Mouse (Mus musculus): ENCODE data around the gene Lrch1.

Gene Lrch1

DNA sequence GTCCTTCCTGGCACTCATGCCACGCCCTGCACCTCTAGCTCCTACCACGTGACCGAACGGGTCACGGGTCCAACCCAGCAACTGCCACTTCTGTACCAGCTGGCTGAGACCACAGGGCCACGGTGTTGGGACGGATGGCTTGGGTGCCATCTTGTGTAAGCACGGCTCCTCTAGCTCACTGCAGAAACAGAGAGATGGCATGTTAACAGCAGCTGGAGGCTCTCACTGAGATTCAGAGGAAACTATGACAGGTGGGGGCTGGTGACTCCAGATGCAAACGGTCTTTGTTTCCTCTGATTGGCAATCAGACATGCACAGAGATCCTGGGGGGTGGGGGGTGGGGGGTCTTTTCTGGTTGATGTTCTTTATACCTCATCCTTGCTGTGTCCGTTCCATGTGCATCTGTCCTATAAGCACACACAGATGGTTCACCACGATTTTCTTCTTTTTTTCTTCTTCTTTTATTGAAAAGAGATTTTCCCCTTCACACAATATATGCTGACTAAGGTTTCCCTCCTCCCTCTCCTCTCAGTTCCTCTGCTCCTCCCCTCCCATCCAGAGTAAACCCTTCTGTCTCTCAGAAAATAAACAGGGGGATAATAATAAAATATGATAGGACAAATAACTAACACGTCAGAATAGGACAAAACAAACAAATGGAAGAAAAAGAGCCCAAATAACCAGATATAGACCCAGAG is 25.5 kb downstream of the Lrch1 start:
- no peak for DNase-seq (ENCODE audit: low spot score)

GRCm38 (mm10) chr14:74921471-74921870 is 26.2 kb downstream of the Lrch1 start:
- no peak for DNase-seq (ENCODE audit: low spot score)

DNA sequence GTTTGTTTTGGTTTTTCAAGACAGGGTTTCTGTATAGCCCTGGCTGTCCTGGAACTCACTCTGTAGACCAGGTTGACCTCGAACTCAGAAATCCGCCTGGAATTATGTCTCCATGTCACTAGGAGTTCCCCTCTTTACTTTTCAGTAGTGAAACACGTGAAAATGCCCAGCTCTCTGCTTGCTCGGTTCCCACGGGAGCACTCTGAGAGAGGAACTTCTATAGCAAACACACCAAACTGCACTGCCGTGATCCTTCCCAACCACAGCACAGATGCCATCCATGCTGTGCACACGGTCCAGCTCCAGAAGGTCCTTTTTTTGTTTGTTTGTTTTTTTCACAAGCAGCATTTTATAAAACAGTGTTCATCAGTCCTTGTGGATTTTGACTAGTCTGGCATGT is 28.5 kb downstream of the Lrch1 start:
- no peak for DNase-seq (ENCODE audit: low spot score)

- no peak for DNase-seq (ENCODE audit: low spot score)
Measured at GRCm38 (mm10) chr14:74918521-74919103, 29.1 kb downstream of the Lrch1 start.

- no peak for DNase-seq (ENCODE audit: low spot score)
Measured at GRCm38 (mm10) chr14:74917504-74918124, 30.1 kb downstream of the Lrch1 start.

DNA sequence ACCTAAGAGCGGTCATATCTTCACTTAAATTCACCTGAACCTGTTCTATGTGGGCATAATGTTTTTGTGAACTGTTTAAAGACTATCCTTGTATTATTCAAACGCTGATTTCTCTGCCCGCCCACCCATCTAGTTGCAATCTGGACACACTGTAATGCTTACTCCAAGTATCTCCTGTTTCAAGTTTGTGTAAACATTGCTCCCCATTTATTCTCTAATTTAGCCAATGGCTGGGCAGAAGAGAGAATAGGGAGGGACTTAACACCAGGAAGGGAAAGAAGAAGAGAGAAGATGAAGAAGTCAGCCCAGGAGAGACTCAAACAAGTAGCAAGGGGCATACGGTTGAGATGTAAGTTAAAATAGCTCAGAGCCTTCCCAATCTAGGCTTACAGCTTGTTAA is 31.0 kb downstream of the Lrch1 start:
- no peak for DNase-seq (ENCODE audit: low spot score)

DNA sequence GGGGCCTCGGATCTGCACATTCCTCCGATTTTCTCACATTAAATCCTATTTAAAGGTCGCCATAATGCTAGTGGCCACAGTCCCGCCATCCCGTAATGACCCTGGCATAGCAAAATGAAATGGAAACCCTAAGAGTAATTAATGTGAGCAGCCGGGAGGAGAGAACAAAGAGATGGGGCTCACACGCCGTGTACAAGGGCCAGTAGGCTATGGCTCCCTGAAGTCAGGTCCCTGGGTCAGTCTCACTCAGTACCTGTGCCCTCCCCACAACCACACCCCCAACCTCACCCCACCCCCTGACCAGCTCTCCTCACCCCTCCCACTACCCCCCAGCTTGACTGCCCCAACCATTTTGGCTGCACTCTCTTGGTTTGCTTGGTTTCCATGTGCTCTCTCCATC is 31.6 kb downstream of the Lrch1 start:
- no peak for DNase-seq (ENCODE audit: low spot score)

GRCm38 (mm10) chr14:74915658-74916057 is 32.0 kb downstream of the Lrch1 start:
- no peak for DNase-seq (ENCODE audit: low spot score)

- DNase-seq (ENCODE audit: low spot score), result peak; percentile 44
Measured at GRCm38 (mm10) chr14:74915025-74915424, 32.7 kb downstream of the Lrch1 start.

DNA sequence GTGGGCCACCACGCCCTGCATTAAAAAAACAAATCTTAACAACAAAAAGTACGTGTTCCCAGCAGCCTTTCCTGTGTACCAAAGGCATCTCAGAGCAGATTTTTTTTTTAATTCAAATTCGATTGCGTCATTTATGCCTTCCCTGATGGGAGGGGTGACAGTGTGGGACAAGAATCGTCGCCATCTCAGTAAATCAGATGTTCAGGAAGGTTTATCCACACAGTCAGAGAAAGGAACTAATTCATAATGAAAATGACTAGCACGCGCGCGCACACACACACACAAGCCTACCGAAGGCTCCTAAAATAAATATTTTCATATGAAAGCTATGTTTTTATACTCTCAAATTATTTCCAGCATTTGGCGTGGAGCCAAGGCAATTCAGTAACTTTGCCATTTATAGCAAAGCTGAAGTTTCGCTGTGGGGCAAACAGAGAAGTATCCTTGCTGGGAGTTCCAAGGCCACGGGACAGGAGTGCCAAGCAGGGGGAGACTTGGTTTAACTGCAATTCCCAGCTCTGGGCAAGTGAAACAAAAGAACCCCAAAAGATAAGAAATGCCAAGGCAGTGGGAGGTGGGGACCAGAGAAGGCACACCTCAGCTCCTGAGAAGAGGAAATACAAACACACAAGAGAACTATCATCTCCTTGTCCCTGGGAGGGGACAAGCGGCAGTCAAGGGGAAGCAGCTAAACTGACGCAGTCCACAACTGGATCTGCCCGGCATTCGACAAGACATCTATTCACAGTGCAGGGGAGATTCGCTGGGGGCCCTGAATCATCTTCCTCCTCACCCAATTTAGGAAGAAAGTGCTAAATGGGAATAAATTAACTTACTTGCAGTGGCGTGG is 34.1 kb downstream of the Lrch1 start:
- no peak for DNase-seq (ENCODE audit: low spot score)

DNA sequence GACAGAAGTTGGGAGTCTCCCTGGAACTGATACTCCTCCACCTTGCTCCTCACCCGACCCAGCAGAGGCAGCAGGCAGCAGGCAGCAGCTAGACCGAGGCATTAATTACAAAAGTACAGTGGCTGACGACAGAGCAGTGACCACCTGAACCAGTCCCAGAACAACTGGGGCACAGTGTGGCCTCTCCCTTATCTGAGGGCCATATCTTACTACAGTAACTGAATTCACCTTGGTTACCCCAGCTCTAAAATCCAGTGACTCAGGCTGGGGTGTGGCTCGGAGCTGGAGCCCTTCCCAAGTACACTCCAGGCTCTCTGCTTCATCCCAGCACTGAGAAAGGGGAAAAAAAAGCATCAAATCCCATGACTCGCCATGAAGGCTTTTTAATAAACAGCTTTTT is 37.3 kb downstream of the Lrch1 start:
- no peak for DNase-seq (ENCODE audit: low spot score)

- DNase-seq (ENCODE audit: low spot score), result no peak
Measured at GRCm38 (mm10) chr14:74909021-74909420, 38.7 kb downstream of the Lrch1 start.

DNA sequence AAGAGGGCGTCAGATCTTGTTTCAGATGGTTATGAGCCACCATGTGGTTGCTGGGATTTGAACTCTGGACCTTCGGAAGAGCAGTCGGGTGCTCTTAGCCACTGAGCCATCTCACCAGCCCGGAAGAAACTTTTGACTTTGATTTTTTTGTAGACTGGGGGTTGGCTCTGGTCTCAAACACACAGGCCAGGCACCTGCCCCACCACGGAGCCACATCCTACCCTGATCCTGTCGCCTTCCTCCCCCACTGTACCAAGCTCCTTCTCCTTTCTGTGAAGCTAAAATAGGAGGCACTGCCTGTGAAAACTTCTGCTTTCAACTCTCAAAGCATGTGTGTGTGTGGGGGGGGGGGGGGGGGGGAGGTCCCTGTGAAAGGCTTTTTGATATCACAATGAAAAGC is 39.4 kb downstream of the Lrch1 start:
- no peak for DNase-seq (ENCODE audit: low spot score)

- no peak for DNase-seq (ENCODE audit: low spot score)
Measured at GRCm38 (mm10) chr14:74907706-74908105, 40.0 kb downstream of the Lrch1 start.

GRCm38 (mm10) chr14:74905990-74906389 is 41.7 kb downstream of the Lrch1 start:
- DNase-seq (ENCODE audit: low spot score), result no peak

DNA sequence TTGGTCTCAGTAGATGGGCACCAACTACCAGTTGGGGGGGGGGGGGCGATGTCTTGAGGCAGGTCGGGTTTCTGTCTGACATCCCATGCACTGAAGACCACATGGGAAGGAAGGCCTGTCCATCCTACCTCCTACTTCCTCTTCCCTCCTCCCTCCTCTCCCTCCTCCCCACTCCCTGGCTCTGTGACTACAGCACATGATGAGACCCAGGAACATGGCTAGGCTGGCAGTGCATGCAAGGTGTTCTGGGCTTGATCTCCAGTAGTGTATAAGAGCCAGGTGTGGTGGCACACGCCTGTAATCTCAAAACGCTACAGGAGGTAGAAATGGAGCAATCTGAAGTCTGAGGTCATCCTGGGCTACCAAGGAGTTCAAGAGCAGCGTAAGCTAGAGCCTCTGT is 43.2 kb downstream of the Lrch1 start:
- DNase-seq (ENCODE audit: low spot score), result no peak

- no peak for DNase-seq (ENCODE audit: low spot score)
Measured at GRCm38 (mm10) chr14:74903047-74903446, 44.6 kb downstream of the Lrch1 start.

DNA sequence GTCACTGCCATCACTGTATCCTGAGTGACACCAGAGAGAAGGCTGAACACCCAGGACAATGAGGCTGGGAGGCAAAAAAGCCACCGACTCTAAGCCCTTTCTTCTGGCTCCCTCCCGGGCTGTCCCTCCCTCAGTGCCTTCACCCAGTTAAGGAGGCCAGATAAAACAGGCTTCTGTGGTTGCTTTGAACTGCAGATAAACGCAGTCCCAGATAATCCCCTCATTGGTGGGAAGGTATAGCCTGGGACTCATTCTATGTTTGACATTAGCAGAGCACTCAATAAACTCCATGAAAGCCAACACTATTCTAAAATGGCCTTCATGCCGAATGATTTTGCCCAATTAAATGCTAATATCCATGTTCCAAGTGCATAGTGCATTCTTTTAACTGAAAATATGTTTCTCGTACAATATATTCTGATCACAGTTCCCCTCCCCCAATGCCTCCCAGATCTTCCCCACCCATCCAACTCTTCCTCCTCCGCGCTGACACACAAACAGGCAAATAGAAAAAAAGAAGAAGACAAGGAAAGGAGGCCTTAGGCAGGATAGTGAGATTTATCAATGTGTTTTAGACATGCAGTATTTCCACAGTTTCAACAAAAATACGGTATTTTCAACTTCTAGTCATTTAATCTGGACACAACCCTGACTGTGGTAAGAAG is 46.8 kb downstream of the Lrch1 start:
- DNase-seq (ENCODE audit: low spot score), result no peak

DNA sequence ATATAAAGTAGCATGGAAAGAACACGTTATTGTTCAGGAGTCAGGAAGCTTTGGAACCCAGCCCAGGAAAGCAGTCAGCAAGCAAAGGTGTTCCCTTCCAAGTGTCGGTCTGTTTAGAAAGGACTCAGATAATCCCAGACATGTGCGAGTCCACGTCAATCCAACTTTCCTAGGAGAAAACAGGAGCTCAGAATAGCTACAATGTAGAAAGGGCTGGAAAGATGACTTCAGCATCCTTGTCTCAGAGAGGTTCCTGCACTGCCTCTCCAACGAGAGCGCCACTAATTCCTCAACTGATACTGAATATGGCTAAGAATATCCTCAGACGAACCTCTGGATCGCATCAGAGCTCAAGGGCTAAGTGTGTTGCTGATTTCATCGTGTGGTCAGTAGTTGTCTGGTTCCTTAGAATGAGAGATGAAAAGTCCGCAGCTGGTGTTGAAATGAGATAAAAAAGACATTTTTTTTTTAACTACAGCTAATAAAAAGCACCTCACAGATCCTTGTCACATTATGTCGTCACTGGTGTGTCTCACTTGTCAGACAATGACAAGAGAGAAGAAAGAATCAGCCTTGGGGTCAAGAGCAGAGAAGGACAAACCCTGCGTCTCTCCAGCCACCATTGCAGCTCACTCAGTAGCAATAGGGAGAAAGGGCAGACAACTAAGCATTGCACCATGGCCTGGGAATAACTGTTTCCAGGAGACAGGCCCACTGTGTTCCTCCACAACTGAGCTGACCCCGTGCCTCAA is 47.5 kb downstream of the Lrch1 start:
- no peak for DNase-seq (ENCODE audit: low spot score)

DNA sequence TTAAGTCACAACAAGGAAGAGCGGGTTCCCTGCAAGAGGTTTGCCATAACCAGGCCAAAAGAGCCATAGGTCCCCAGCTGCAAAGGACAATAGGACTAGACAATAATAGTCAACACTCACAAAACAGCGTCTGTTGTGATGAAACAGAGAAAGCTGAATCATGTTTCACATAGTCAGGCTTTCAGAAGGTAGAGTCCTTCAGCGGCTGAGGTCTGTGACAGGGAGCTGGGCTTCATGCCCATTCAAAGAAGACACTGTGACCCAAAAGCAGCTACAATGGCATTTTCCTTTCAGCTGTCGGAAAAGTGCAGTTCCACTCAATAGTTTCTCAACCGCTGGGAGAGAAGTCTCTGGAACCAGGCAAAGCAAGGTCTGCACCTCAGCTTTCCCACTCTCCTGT is 48.7 kb downstream of the Lrch1 start:
- no peak for DNase-seq (ENCODE audit: low spot score)

GRCm38 (mm10) chr14:74893693-74894092 is 54.0 kb downstream of the Lrch1 start:
- DNase-seq (ENCODE audit: low spot score), result no peak

Data from left cerebral cortex, adult 11 months (tissue).